Mouse (Mus musculus) gastrocnemius, adult 2 months (tissue): ENCODE measurements around the gene Errfi1. TPM values are rescaled to one million over a fixed set of nuclear protein-coding genes. Genes with fewer than 3 reads are reported as not detected.

ENCODE experiments used
- DNase-seq: peaks from one replicate; pipeline ENCODE4 v3.0.0; 2022
- H3K27ac ChIP-seq: fragments of 200-600 bp; 2 replicates; pipeline ENCODE4 v1.8.1; 2022; ENCODE audit warnings: mild to moderate bottlenecking
- H3K4me3 ChIP-seq: fragments of 200-600 bp; 2 replicates; pipeline ENCODE4 v1.8.1; 2022; ENCODE audit warnings: mild to moderate bottlenecking, moderate library complexity
- CTCF ChIP-seq: fragments of 200-600 bp; IDR thresholded peaks from 2 replicates; pipeline ENCODE4 v1.8.1; 2022; ENCODE audit warnings: antibody characterized with exemption, mild to moderate bottlenecking, moderate library complexity
- intact Hi-C: fragments of 180-260 bp; cut with DNase I; formaldehyde crosslinking; loops from one replicate; pipeline ENCODE4 v1.15.1; 2025
- long read RNA-seq, 2 experiments: library from polyadenylated mRNA; stranded (forward); transcript quantifications; one replicate each; pipeline ENCODE4 v2.0.0; 2021
- total RNA-seq, 2 experiments: library from RNA; stranded (reverse); gene quantifications; 2 replicates each; pipeline ENCODE4 v1.2.3; 2021

Errfi1 gene
- total RNA-seq, result 10 to 100 TPM; 20.7 to 50.5 TPM
- long read RNA-seq, experiment 1, transcript Errfi1-203 (2 exons, 546 nt), result minor isoform, 6 of 297 reads
- long read RNA-seq, experiment 1, transcript Errfi1-201 (4 exons, 3,043 nt), result major isoform, 237 of 297 reads
- long read RNA-seq, experiment 1, partial matches to known transcripts, result 3 of 297 reads
- long read RNA-seq, experiment 1, other reads (novel, unspliced or antisense), result 51 of 297 reads
- long read RNA-seq, experiment 2, transcript Errfi1-201 (4 exons, 3,043 nt), result major isoform, 99 of 124 reads
- long read RNA-seq, experiment 2, partial matches to known transcripts, result 1 of 124 reads
- long read RNA-seq, experiment 2, other reads (novel, unspliced or antisense), result 20 of 124 reads

DNA sequence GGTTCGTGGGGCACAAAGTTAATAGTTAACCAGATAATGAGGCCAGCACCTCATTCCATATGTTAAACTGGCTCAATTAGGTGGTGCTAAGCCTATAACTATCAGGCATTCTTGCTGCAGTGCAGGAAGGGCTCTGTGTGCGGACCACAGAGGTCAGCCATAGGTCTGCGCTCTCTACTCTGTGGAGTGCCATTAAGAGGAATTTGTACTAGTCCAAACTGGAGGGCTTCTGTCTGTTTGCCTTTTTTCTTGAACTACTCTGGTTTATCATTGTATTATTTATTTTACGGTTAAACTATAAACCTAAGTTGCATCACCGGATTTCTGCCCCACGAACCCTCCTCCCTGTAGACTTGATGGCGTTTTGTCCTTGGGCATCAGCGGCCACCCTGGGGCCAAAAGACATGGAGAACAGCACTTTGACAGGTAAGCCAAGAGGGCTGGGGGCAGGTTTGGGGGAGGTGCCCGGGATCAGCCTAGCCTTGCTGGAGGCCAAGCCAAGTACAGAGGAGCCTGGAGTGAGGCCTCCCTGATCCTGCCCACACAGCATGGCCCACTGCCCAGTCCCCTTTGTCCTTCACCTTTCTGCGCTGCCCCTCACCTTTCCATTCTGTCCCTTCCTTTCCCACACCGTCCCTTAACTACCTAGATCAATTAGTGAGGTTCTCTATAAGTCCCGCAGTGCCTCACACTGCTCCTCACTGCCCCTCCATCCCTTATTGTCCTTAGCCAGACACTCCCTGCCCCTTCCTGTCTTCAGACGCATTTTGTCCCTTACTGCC is at the start of gene Errfi1:
Errfi1 (plus strand) TSS at position 240 of the 782 bp plus-strand sequence.
- no peak for TF ChIP-seq CTCF
- peak; percentile 34 for DNase-seq
- H3K4me3 ChIP-seq, result peak within 1 kb of the TSS; percentile 89
- intact Hi-C loops, result loop anchor here (5.0 kb wide), 1 partner anchor 72 kb away; no protein-coding TSS in a partner anchor
- peak within 1 kb of the TSS; percentile 98 for H3K27ac ChIP-seq

DNA sequence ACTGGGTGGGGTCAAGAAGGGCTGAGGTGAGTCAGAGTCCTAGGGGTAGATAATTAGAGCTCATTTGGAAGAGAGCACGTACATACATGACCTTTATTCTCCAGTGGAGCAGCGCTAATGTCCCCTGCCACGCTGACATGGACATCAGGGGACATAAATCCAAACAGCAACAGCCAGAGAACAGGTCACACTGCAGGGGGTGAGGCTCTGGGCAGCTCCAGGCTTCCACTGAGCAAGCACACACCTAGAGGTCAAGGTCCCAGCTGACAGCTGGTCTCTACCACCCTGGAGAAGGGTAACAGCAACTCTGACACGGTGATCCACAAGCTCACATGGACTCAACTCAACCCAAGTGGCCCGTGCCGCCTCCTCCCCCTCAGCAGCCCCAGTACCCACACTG is 49.5 kb upstream of the Errfi1 start:
- no peak for TF ChIP-seq CTCF
- H3K4me3 ChIP-seq, result no peak overlapping the region
- H3K27ac ChIP-seq, result no peak overlapping the region
- no peak for DNase-seq
- intact Hi-C loops, result no loop called here

DNA sequence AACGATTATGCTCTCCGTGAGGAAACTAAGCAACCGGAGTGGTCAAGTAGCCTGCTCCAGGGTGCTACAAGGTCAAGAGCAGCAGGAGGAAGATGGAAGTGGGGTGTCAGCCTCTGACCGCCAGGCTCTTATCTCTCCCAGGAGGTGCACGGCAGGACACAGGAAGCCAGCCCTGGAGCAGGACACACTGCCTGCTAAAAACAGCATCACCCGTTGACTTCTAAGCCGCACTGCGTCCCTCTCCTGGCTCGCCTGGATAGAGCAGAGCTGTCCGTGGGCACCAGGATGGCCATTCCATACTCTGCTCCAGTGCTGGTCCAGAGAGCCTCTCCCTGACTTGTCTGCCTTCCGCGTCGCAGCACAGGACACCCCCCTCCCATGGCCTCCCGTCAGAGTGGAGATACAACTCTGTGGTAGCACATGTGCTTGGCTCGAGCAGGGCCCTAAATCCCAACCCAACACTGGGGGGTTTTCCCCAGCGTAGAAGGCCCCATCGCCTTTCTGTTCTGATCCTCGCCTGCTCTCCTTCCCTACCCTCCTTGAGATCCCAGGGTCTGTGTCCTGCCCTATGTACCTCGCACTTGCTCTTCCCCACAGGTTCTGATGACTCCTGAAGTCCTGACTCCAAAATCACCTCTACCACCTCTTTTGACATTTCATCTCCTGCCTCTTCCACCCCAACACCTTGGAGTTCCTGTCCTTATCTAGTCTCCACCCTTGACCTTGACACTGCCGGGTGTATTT is 45.8 kb upstream of the Errfi1 start:
- no peak for DNase-seq
- intact Hi-C loops, result no loop called here
- no peak overlapping the region for H3K4me3 ChIP-seq
- H3K27ac ChIP-seq, result peak overlapping the region; percentile 76
- no peak for TF ChIP-seq CTCF

DNA sequence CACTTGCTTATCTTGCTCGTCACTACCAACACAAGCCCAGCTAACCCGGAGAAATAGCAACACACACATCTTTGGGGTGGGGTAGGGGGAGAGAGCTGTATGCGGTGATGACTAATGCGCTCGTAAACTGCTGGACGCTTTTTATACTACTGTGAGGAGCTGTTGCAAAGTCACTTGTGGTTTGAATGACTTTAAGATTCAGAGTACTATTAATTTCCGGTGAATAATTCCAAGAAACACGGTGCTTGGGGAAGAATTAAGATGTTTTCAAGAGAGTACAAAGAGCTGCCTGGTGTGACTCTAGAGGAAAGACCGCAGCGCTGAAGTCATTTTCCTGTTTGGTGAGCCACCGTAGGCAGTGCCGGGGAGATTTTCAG is 45.3 kb upstream of the Errfi1 start:
- Histone ChIP-seq H3K27ac (peak overlapping the region; percentile 76), H3K4me3 (peak overlapping the region; percentile 16)
- DNase-seq, result no peak
- no peak for TF ChIP-seq CTCF
- intact Hi-C loops, result no loop called here

DNA sequence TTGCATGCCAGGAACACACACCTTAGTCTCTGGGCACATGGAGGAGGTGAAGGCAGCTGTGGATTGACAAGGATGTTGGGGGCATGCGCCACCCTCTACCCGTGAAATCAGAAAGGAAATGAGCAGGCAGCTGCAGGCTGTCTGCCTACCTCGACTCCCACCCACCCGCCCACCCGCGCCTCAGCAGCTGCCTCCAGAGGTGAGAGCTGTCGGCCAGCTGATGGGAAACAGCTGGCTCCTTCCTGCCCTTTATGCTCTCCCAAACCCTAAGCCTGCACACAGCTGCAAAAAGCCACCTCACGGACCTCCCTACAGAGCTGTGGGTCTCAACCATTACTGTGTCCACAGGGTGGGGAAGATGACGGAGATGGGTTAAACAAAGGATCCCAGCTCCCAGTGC is 44.4 kb upstream of the Errfi1 start:
- no peak for DNase-seq
- TF ChIP-seq CTCF, result no peak
- H3K4me3 ChIP-seq, result peak overlapping the region; percentile 16
- peak overlapping the region; percentile 76 for H3K27ac ChIP-seq
- intact Hi-C loops, result no loop called here

DNA sequence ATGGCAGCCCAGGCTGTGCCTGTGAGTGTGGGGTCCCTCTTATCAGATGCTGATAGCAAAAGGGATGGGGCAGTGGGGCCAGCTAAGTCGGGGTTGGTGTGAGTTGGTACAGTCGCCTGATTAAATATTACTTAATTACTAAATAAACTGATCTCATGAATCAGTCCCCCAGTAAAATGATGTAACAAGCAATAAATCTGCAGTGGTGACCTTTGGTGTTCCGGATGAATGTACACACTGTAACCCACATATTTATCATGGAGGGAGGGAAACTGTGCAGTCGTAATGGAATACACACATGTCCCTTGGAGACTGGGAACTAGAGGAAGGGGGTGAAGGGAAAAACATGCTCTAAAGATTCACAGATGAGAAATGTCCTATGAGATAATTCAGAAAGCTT is 38.6 kb upstream of the Errfi1 start:
- no peak for DNase-seq
- TF ChIP-seq CTCF, result no peak
- intact Hi-C loops, result no loop called here
- 0 out of 2 replicates have a peak overlapping the region, but pooled peaks have one; percentile 3 for H3K27ac ChIP-seq
- no peak overlapping the region for H3K4me3 ChIP-seq

DNA sequence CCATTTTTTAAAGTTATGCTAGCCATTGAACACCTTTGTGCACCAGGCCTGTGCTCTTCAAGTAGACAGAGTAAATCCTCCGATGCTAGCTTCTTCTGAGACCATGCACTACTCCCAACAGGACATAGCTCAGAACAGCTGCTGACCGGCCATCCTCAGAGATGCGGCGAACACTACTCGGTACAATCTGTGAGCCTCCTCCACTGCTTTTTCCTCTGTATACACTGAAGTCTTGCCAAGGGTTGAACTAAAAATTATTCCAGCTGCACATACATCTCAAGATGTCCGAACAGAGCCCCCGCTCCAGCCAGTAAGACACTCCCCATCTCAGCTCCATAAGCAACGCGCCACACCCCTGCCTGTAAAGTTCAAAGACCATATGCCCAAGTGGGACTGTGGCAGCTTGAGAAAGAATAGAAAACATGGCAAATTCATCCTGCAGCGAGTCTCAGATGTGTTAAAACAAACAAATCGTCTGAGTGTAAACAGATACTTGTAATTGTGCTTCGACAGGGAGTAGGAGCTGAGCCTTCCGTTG is 37.2 kb upstream of the Errfi1 start:
- DNase-seq, result no peak
- Histone ChIP-seq H3K4me3 (no peak overlapping the region), H3K27ac (peak overlapping the region; percentile 63)
- TF ChIP-seq CTCF, result no peak
- intact Hi-C loops, result no loop called here

DNA sequence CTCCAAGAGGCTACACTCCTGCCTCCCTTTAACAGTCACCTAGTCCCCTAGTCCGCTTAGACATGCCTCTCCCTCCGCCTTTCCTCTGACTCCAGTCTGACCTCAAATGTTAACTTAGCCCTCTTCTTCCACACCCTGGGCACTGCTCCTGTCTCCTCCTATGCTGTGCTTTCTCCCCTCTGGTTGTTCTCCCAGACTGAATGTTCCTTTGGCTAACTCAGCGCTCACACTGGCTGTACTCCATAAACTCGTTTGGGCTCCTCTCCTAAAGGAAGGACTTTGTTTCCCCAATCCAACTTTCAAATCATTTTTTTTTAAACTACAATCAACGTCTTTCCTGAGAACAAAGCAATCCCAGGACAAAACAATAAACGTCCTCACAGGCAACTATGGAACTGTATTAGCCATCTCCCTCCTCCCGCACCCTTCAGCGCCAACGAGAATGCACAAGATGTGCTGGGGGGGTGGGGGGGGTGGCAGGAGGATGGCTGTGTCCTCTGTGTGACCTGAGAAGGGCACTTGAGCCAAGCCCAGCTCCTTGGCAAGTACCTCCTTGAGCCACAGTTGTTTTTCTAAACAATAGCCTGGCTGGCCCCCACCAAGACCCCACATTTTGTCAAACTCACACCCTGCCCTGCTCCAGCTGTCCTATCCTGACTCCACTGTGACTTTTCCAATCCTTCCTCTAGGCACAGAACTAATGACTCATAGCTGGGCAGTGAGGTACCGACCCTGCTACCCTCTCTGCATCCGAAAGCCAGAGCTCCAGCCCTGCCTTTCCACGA is 34.4 kb upstream of the Errfi1 start:
- intact Hi-C loops, result no loop called here
- Histone ChIP-seq H3K27ac (peak overlapping the region; percentile 78), H3K4me3 (peak overlapping the region; percentile 36; the same call in 1 of the 2 replicates)
- DNase-seq, result peak; percentile 53
- TF ChIP-seq CTCF, result no peak

DNA sequence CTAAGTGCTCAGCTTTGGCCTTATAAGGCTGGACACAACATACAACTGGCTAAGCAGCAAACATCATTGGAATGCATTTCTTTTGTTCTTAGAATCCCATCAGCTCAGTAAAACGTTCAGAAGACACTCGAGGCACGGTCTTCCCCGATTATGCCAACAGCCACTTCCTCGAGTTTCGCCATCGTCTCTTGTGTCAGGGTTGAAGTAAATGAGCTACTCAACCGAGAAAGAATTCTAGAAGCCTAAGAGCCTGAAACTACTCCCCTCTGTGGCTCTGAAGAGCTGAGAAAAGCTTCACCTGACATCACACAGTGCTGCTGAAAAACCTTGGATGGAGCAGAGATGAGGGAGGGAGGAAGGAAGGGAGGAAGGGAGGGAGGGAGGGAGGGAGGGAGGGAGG is 32.3 kb upstream of the Errfi1 start:
- intact Hi-C loops, result no loop called here
- TF ChIP-seq CTCF, result no peak
- DNase-seq, result no peak

DNA sequence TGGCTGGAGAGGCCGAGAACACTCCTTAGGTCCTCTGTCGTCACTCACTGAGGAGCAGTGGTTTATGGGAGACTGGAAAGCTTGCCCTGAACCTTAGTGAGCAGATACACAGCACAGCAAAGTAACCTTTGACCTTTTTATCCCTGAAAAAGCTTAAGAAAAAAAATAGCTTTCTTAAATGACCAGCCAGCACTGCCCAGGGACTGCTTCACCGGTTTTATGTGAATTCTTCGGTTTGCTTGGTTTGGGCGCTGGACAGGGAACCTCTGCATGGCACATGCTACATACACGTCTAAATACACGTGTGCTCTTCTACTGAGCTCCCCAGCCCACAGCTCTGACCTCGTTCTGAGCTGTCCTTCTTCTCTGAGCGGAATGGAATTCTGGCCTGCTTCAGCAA is 31.1 kb upstream of the Errfi1 start:
- no peak for DNase-seq
- no peak for TF ChIP-seq CTCF
- Histone ChIP-seq H3K4me3 (no peak overlapping the region), H3K27ac (peak overlapping the region; percentile 12)
- intact Hi-C loops, result no loop called here

More for the DNA sequence above, 32.3 kb upstream of the Errfi1 start:
- peak overlapping the region; percentile 78 for H3K27ac ChIP-seq
- H3K4me3 ChIP-seq, result no peak overlapping the region

DNA sequence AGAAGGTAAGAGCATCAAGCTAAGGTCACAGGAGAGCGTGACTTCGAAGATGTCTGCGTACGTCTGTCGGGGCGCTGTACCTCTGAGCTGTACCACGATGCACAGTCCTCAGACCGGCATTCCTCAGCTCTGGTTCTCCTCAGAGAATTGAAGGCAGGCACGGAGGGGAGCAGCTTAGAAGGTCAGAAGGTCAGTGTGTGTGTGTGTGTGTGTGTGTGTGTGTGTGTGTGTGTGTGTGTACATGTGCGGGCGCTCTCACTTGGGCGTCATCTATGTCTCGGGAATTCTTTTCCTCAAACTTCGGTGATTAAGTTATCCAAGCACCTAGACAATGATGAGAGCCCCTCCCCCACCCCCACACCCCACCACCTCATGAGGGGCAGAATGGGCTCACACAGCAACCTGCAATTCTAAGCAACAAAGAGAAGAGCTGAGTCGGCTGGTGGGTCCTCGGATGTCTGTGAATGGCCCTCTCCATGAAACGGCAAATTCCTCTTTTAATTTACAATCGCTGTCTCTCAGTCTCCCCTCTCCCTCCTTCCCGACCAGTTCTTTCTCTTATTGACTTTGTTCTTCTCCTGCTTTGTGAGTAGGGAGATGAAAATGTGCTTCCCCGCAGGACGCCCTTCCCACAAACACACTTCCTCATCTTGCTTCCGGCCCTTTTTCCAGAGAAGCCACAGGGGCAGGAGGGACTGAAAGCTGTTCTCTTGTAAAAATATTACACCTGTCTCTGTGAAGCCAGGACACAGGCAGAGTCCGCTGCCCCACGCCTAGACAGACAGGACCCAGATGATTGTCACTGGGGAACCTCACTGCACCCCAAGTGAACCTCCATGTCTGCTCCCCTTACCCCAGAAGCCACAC is 29.9 kb upstream of the Errfi1 start:
- H3K4me3 ChIP-seq, result no peak overlapping the region
- H3K27ac ChIP-seq, result peak overlapping the region; percentile 56
- intact Hi-C loops, result no loop called here
- DNase-seq, result no peak
- no peak for TF ChIP-seq CTCF
